ENCODE assay signal across 8 mouse cellular contexts in the genomic region with DNA sequence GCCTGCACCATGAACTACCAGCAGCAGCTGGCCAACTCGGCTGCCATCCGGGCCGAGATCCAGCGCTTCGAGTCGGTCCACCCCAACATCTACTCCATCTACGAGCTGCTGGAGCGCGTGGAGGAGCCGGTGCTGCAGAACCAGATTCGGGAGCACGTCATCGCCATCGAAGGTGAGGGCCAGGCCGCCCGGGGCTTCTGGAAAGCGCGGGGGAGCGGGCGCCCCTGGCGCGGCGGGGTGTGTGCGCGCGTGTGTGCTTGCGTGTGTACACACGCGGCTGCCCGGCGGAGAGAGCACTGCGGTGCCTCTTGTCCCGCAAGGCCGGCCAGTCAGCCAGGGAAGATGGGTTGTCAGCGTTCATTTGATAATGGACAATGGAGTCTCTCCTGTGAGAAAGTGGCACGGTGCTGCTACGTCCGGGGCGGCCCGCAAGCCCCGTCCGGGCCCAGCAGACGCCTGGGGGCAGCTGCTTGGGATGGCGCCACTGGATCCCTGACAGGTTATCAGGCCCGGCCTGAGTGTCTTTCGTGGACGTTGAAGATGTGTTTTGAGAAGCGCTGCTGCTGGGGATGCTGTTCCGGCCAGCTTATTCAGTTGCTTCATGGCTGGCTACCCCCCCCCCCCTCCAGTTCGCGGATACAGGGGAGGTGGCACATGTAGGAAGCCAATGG. TPM values are rescaled to one million over a fixed set of nuclear protein-coding genes. Genes with fewer than 3 reads are reported as not detected.
A peak's percentile ranks its signal among the peaks of the same experiment; 100 is the strongest.
DNase-seq lines count a peak whose midpoint lies in the region; ATAC-seq and TF ChIP-seq lines count a peak whose summit lies in the region.

No protein-coding gene starts in this region.

- WGBS in spleen, adult 2 months, result 2% methylated on average over 51 of the region's 51 CpGs
- under 1% methylated on average over 51 of the region's 51 CpGs for WGBS in intestine, embryonic 15.5 days
- 1% methylated on average over 51 of the region's 51 CpGs for WGBS in liver, adult 2 months

- peak overlapping the region; percentile 94 for H3K4me2 ChIP-seq in intestine, embryonic 15.5 days (replicated peaks)

- no peak for TF ChIP-seq POLR2A in spleen, adult 2 months (IDR thresholded peaks at IDR 0.05; ENCODE audit: low read depth, low read length)
- TF ChIP-seq POLR2A in liver, adult 2 months (IDR thresholded peaks at IDR 0.05; ENCODE audit: extremely low read depth, insufficient read depth, low read length), result no peak

- peaks cover 4% of the 10 kb centered on the region; the same call in 1 of the 2 replicates for H3K27me3 ChIP-seq in spleen, adult 2 months (ENCODE audit: control insufficient read depth, insufficient read depth, low read length)
- H3K27me3 ChIP-seq in intestine, embryonic 15.5 days (replicated peaks), result no peaks in the 10 kb centered on the region
- no peaks in the 10 kb centered on the region for H3K27me3 ChIP-seq in liver, adult 2 months (ENCODE audit: control insufficient read depth, insufficient read depth, low read length)

- no peaks in the 10 kb centered on the region for H3K36me3 ChIP-seq in spleen, adult 2 months (ENCODE audit: control insufficient read depth, insufficient read depth, low read length)
- H3K36me3 ChIP-seq in intestine, embryonic 15.5 days, result no peaks in the 10 kb centered on the region
- H3K36me3 ChIP-seq in liver, adult 2 months (ENCODE audit: control insufficient read depth, insufficient read depth, low read length), result no peaks in the 10 kb centered on the region

- no peak for DNase-seq in spleen, adult 2 months (ENCODE audit: low read depth in 1 of 2, low spot score in 2 of 2)
- DNase-seq in spleen, postnatal 36 days (ENCODE audit: low spot score in 2 of 2), result no peak
- peak; percentile 85 for DNase-seq in cerebellum, postnatal 10 days
- peak; percentile 10 to 30 for DNase-seq in gastrocnemius, adult 8-10 months (ENCODE audit: low spot score in 2 of 2)
- DNase-seq in liver, adult 2 months (ENCODE audit: extremely low read depth, low read depth, low spot score), result peak; percentile 29
- peak; percentile 68 for DNase-seq in neural tube, embryonic 10.5 days (ENCODE audit: extremely low spot score, low spot score)
- no peak for DNase-seq in T-cell, adult 2 months (ENCODE audit: low spot score)

- no peaks in the 10 kb centered on the region for H3K4me1 ChIP-seq in spleen, adult 2 months (ENCODE audit: control insufficient read depth, insufficient read depth, insufficient read length)
- H3K4me1 ChIP-seq in intestine, embryonic 15.5 days (replicated peaks), result peaks cover 29% of the 10 kb centered on the region
- peaks cover 15% of the 10 kb centered on the region for H3K4me1 ChIP-seq in liver, adult 2 months (ENCODE audit: control insufficient read depth, insufficient read depth, low read length)

- no peak overlapping the region for H3K27ac ChIP-seq in spleen, adult 2 months (ENCODE audit: insufficient read depth, low read length)
- peak overlapping the region; percentile 85 for H3K27ac ChIP-seq in intestine, embryonic 15.5 days
- no peak overlapping the region for H3K27ac ChIP-seq in liver, adult 2 months (replicated peaks; ENCODE audit: insufficient read depth, low read depth, low read length)

- H3K9me3 ChIP-seq in intestine, embryonic 15.5 days, result no peaks in the 10 kb centered on the region

- H3K79me2 ChIP-seq in liver, adult 2 months (ENCODE audit: control insufficient read depth, insufficient read depth, low read length), result peaks cover 13% of the 10 kb centered on the region

- H3K9ac ChIP-seq in intestine, embryonic 15.5 days, result peak overlapping the region; percentile 78
- peak overlapping the region; percentile 94 for H3K9ac ChIP-seq in liver, adult 2 months (ENCODE audit: low read depth, low read length)

- no peak for TF ChIP-seq CTCF in spleen, adult 2 months (IDR thresholded peaks at IDR 0.05; ENCODE audit: extremely low read depth, insufficient read depth, insufficient read length, insufficient replicate concordance)
- no peak for TF ChIP-seq CTCF in liver, adult 2 months (IDR thresholded peaks at IDR 0.05; ENCODE audit: low read depth, low read length)

- peak overlapping the region; percentile 48; the same call in 1 of the 2 replicates for H3K4me3 ChIP-seq in spleen, adult 2 months (ENCODE audit: extremely low read depth, insufficient read depth, insufficient read length)
- H3K4me3 ChIP-seq in intestine, embryonic 15.5 days (replicated peaks), result peak overlapping the region; percentile 82
- H3K4me3 ChIP-seq in liver, adult 2 months (ENCODE audit: insufficient read depth, low read depth, low read length), result peak overlapping the region; percentile 79

- ATAC-seq in intestine, embryonic 15.5 days, result peak; percentile 8

RNA-seq across cellular contexts. Expression of gene Agap1, which starts 0.9 kb away (rescaled TPM):
- 6.2 and 6.7 TPM in 2 replicates for polyA plus RNA-seq in spleen, adult 2 months (2012; rRNA removed)
- 10 to 100 TPM; 16.7 to 21.6 (median 20.1) TPM for total RNA-seq in gastrocnemius, adult 8-10 months (2022)
- polyA plus RNA-seq in intestine, embryonic 15.5 days (2015; fragmentation: Nextera tagmentation; extraction: Ambion mirVana), result 9.4 and 10.9 TPM in 2 replicates
- 3.4 and 4.8 TPM in 2 replicates for total RNA-seq in liver, adult 2 months (2014; rRNA removed)
- polyA plus RNA-seq in liver, adult 2 months (2012; rRNA removed), result 2.5 and 3.5 TPM in 2 replicates

Comparison
In these comparisons a context has a peak if more than half of its experiments do, and no peak if none do; other contexts are left out.
1. DNase-seq: peak in cerebellum, postnatal 10 days (2 of 2), gastrocnemius, adult 8-10 months (2 of 2), liver, adult 2 months (single experiment) and neural tube, embryonic 10.5 days (single experiment); none in spleen, adult 2 months (0 of 2), spleen, postnatal 36 days (0 of 2) and T-cell, adult 2 months (single experiment).
2. Peak in every context shown above with its lines, with median percentiles within 50 percentile points of each other: H3K4me3 ChIP-seq.